Mouse (Mus musculus): ENCODE results near the gene Exoc3l2. TPM values are rescaled to one million over a fixed set of nuclear protein-coding genes. Genes with fewer than 3 reads are reported as not detected.
"Not testable (repeated sequence)": the region's sequence is repeated elsewhere in the genome, so short reads cannot be mapped to it uniquely, and the experiment has no call there.

Exoc3l2 gene
- polyA plus RNA-seq, 1 experiment: 1.0 TPM

- DNase-seq (ENCODE audit: low read depth): peak; percentile 98
- peak; percentile 86 for TF ChIP-seq POLR2A (IDR thresholded peaks at IDR 0.05; ENCODE audit: borderline replicate concordance, extremely low read depth, insufficient read depth, insufficient read length, poor library complexity, severe bottlenecking)
- no peak for TF ChIP-seq CTCF (IDR thresholded peaks at IDR 0.05; ENCODE audit: borderline replicate concordance, extremely low read depth, insufficient read depth, insufficient read length)
These were observed 45.2 kb downstream of the Exoc3l2 start, which contains the start of the genes Bloc1s3 and Trappc6a for GRCm38 (mm10) chr7:19508150-19508923. Gene Bloc1s3, minus strand, starts transcription at chr7:19508367. Gene Trappc6a, plus strand, starts transcription at chr7:19508395.

- DNase-seq (ENCODE audit: low read depth): peak; percentile 32
- TF ChIP-seq POLR2A (IDR thresholded peaks at IDR 0.05; ENCODE audit: borderline replicate concordance, extremely low read depth, insufficient read depth, insufficient read length, poor library complexity, severe bottlenecking) (no peak), CTCF (IDR thresholded peaks at IDR 0.05; ENCODE audit: borderline replicate concordance, extremely low read depth, insufficient read depth, insufficient read length) (no peak)
These were observed 45.9 kb downstream of the Exoc3l2 start for GRCm38 (mm10) chr7:19508924-19509568.

- no peak for DNase-seq (ENCODE audit: low read depth)
- TF ChIP-seq CTCF (IDR thresholded peaks at IDR 0.05; ENCODE audit: borderline replicate concordance, extremely low read depth, insufficient read depth, insufficient read length) (no peak), POLR2A (IDR thresholded peaks at IDR 0.05; ENCODE audit: borderline replicate concordance, extremely low read depth, insufficient read depth, insufficient read length, poor library complexity, severe bottlenecking) (no peak)
These were observed 46.7 kb downstream of the Exoc3l2 start for GRCm38 (mm10) chr7:19509786-19510185.

- not testable (repeated sequence) for DNase-seq (ENCODE audit: low read depth)
These were observed 48.8 kb downstream of the Exoc3l2 start for GRCm38 (mm10) chr7:19511934-19512333.

- no peak for TF ChIP-seq CTCF (IDR thresholded peaks at IDR 0.05; ENCODE audit: borderline replicate concordance, extremely low read depth, insufficient read depth, insufficient read length)
- TF ChIP-seq POLR2A (IDR thresholded peaks at IDR 0.05; ENCODE audit: borderline replicate concordance, extremely low read depth, insufficient read depth, insufficient read length, poor library complexity, severe bottlenecking): no peak
- no peak for DNase-seq (ENCODE audit: low read depth)
These were observed 49.2 kb downstream of the Exoc3l2 start for GRCm38 (mm10) chr7:19512353-19512752.

- DNase-seq (ENCODE audit: low read depth): no peak
- TF ChIP-seq CTCF (IDR thresholded peaks at IDR 0.05; ENCODE audit: borderline replicate concordance, extremely low read depth, insufficient read depth, insufficient read length) (peak; percentile 60), POLR2A (IDR thresholded peaks at IDR 0.05; ENCODE audit: borderline replicate concordance, extremely low read depth, insufficient read depth, insufficient read length, poor library complexity, severe bottlenecking) (no peak)
These were observed 54.7 kb downstream of the Exoc3l2 start, which contains the start of gene Nkpd1 for GRCm38 (mm10) chr7:19517652-19518365. Gene Nkpd1, plus strand, starts transcription at chr7:19517838.

- DNase-seq (ENCODE audit: low read depth): no peak
- TF ChIP-seq CTCF (IDR thresholded peaks at IDR 0.05; ENCODE audit: borderline replicate concordance, extremely low read depth, insufficient read depth, insufficient read length) (no peak), POLR2A (IDR thresholded peaks at IDR 0.05; ENCODE audit: borderline replicate concordance, extremely low read depth, insufficient read depth, insufficient read length, poor library complexity, severe bottlenecking) (no peak)
These were observed 56.9 kb downstream of the Exoc3l2 start for GRCm38 (mm10) chr7:19520032-19520431.

GRCm38 (mm10) chr7:19523017-19523756 lies 60.1 kb downstream of the Exoc3l2 start:
- TF ChIP-seq POLR2A (IDR thresholded peaks at IDR 0.05; ENCODE audit: borderline replicate concordance, extremely low read depth, insufficient read depth, insufficient read length, poor library complexity, severe bottlenecking) (no peak), CTCF (IDR thresholded peaks at IDR 0.05; ENCODE audit: borderline replicate concordance, extremely low read depth, insufficient read depth, insufficient read length) (no peak)
- peak; percentile 33 for DNase-seq (ENCODE audit: low read depth)

- DNase-seq (ENCODE audit: low read depth): peak; percentile 85
These were observed 60.8 kb downstream of the Exoc3l2 start for GRCm38 (mm10) chr7:19523757-19524419.

GRCm38 (mm10) chr7:19524420-19525104 lies 61.4 kb downstream of the Exoc3l2 start:
- TF ChIP-seq POLR2A (IDR thresholded peaks at IDR 0.05; ENCODE audit: borderline replicate concordance, extremely low read depth, insufficient read depth, insufficient read length, poor library complexity, severe bottlenecking) (no peak), CTCF (IDR thresholded peaks at IDR 0.05; ENCODE audit: borderline replicate concordance, extremely low read depth, insufficient read depth, insufficient read length) (no peak)
- DNase-seq (ENCODE audit: low read depth): no peak

More at GRCm38 (mm10) chr7:19523757-19524419, 60.8 kb downstream of the Exoc3l2 start:
- no peak for TF ChIP-seq POLR2A (IDR thresholded peaks at IDR 0.05; ENCODE audit: borderline replicate concordance, extremely low read depth, insufficient read depth, insufficient read length, poor library complexity, severe bottlenecking)
- peak; percentile 64 for TF ChIP-seq CTCF (IDR thresholded peaks at IDR 0.05; ENCODE audit: borderline replicate concordance, extremely low read depth, insufficient read depth, insufficient read length)

Data from brain, embryonic 14.5 days (tissue).